Mouse (Mus musculus) intestine, embryonic 14.5 days (tissue): Measurements from ENCODE around the gene Tgif1. TPM values are rescaled to one million over a fixed set of nuclear protein-coding genes. Genes with fewer than 3 reads are reported as not detected.
A peak's percentile ranks its signal among the peaks of the same experiment; 100 is the strongest.
"Not testable (repeated sequence)": the region's sequence is repeated elsewhere in the genome, so short reads cannot be mapped to it uniquely, and the experiment has no call there.

ENCODE experiments used
- ATAC-seq: fragments of 200-750 bp; cut with Nextera tagmentation; replicated peaks from 2 replicates; pipeline ENCODE4 v1.8.0; 2017; ENCODE audit warnings: low read depth, moderate number of reproducible peaks, moderate TSS enrichment, moderate library complexity; ENCODE audit not compliant: low FRiP score, low TSS enrichment
- DNase-seq: peaks from one replicate; pipeline ENCODE4 v3.0.0-alpha.2; 2018; ENCODE audit warnings: low spot score
- H3K27ac ChIP-seq: fragments of 300-500 bp; sonication (generic); 2 replicates; pipeline ENCODE4 v1.5.1; 2014; ENCODE audit warnings: low read depth, mild to moderate bottlenecking, control low read depth
- H3K27me3 ChIP-seq: fragments of 300-500 bp; sonication (generic); replicated peaks from 2 replicates; pipeline ENCODE4 v1.6.1; 2014; ENCODE audit warnings: low read length, control low read depth; ENCODE audit not compliant: control insufficient read depth, insufficient read depth
- H3K36me3 ChIP-seq: fragments of 300-500 bp; sonication (generic); 2 replicates; pipeline ENCODE4 v1.6.1; 2014; ENCODE audit warnings: low read length, control low read depth; ENCODE audit not compliant: control insufficient read depth, insufficient read depth
- H3K4me1 ChIP-seq: fragments of 300-500 bp; sonication (generic); replicated peaks from 2 replicates; pipeline ENCODE4 v1.6.1; 2014; ENCODE audit warnings: low read length, control low read depth, mixed read lengths; ENCODE audit not compliant: control insufficient read depth, insufficient read depth
- H3K4me2 ChIP-seq: fragments of 300-500 bp; sonication (generic); 2 replicates; pipeline ENCODE4 v1.6.1; 2014; ENCODE audit warnings: low read length
- H3K4me3 ChIP-seq: fragments of 300-500 bp; sonication (generic); 2 replicates; pipeline ENCODE4 v1.5.1; 2014; ENCODE audit warnings: low read depth, low read length, control low read depth, mixed read lengths
- H3K9ac ChIP-seq: fragments of 300-500 bp; sonication (generic); 2 replicates; pipeline ENCODE4 v1.6.1; 2014; ENCODE audit warnings: mild to moderate bottlenecking, low read length
- H3K9me3 ChIP-seq: fragments of 300-500 bp; sonication (generic); 2 replicates; pipeline ENCODE4 v1.6.1; 2016; ENCODE audit warnings: low read length, control low read depth; ENCODE audit not compliant: control insufficient read depth
- WGBS: fragments of 180-500 bp; shearing (Covaris S2); extraction: QIAGEN DNeasy Blood & Tissue Kit; methylation state at CpG from one replicate; pipeline ENCODE4 v1.1.7; 2014; 5-methylcytosine and 5-hydroxymethylcytosine counted together
- polyA plus RNA-seq: library from polyadenylated mRNA; unstranded; fragments of >200 nt; fragmentation: Nextera tagmentation; extraction: Ambion mirVana; gene quantifications from 2 replicates; pipeline ENCODE4 v1.2.1, GENCODE M21; 2014

The Tgif1 gene
- polyA plus RNA-seq, 1 experiment from 2014 or later = 56.1 TPM

GRCm38 (mm10) chr17:70844971-70845370 is 8.4 kb downstream of the Tgif1 start:
- H3K4me2 ChIP-seq = peak overlapping the region; percentile 28

GRCm38 (mm10) chr17:70843252-70843651 is 10.1 kb downstream of the Tgif1 start:
- Histone ChIP-seq H3K36me3 (peaks cover 55% of the 10 kb centered on the region), H3K9me3 (no peaks in the 10 kb centered on the region), H3K4me3 (no peak overlapping the region), H3K27ac (peak overlapping the region; percentile 43), H3K4me1 (peaks cover 31% of the 10 kb centered on the region), H3K4me2 (no peak overlapping the region), H3K9ac (no peak overlapping the region), H3K27me3 (no peaks in the 10 kb centered on the region)
- ATAC-seq (no peak), DNase-seq (no peak)
- 63% methylated on average over 4 of the region's 4 CpGs for WGBS

More at GRCm38 (mm10) chr17:70844971-70845370, 8.4 kb downstream of the Tgif1 start:
- ATAC-seq (no peak; the same call in 1 of the 2 replicates), DNase-seq (no peak)
- Histone ChIP-seq H3K27me3 (no peaks in the 10 kb centered on the region), H3K9me3 (no peaks in the 10 kb centered on the region), H3K9ac (no peak overlapping the region), H3K4me1 (peaks cover 31% of the 10 kb centered on the region), H3K4me3 (no peak overlapping the region), H3K36me3 (peaks cover 44% of the 10 kb centered on the region), H3K27ac (peak overlapping the region; percentile 64)
- WGBS = 71% methylated on average over 10 of the region's 10 CpGs

DNA sequence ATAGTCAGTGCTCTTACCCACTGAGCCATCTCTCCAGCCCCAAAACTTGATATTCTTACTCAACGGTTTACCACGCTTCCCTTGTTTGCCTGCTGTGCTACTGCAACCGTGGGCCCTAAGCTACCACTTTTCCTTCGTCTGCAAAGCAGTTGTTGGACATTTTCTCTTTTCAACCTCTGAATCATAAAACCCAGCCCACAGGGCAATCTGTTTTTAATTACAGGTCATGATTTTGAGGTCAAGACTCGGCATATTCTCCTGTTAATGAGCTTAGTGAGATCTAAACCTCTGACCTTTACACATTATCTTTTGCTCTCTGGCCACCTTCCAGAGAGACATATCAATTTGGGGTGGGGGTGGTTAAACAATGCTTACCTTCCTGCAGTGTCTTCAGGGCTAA is 14.8 kb downstream of the Tgif1 start:
- no peak overlapping the region for H3K9ac ChIP-seq
- H3K27ac ChIP-seq = no peak overlapping the region
- no peaks in the 10 kb centered on the region; the same call in 1 of the 2 replicates for H3K27me3 ChIP-seq
- peaks cover 8% of the 10 kb centered on the region for H3K4me1 ChIP-seq
- H3K9me3 ChIP-seq = no peaks in the 10 kb centered on the region
- WGBS = 64% methylated on average over 5 of the region's 5 CpGs
- DNase-seq (no peak), ATAC-seq (no peak)
- no peak overlapping the region for H3K4me2 ChIP-seq
- H3K4me3 ChIP-seq = no peak overlapping the region
- H3K36me3 ChIP-seq = peaks cover 31% of the 10 kb centered on the region

DNA sequence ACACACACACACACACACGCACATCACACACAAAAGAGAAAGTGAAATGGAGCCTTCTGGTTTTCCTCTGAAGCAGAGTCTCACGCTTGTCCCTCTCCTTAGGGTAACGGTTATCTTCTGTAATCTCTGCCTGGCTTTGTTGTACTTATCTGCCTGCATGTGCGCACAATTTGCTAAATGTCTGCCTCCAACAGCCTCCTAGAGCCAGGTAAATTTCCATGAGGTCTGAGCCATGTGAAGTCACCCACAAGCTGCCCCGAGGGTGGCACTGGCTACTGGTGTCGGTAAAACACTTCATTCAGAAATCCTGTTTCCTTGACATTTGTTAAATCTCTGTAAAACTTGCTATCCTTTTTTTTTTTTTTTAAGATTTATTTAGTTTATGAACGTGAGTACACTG is 15.3 kb downstream of the Tgif1 start:
- DNase-seq (no peak), ATAC-seq (no peak)
- H3K27ac ChIP-seq = no peak overlapping the region
- H3K4me2 ChIP-seq = no peak overlapping the region
- 72% methylated on average over 7 of the region's 7 CpGs for WGBS
- no peaks in the 10 kb centered on the region for H3K9me3 ChIP-seq
- H3K36me3 ChIP-seq = peaks cover 25% of the 10 kb centered on the region
- H3K4me3 ChIP-seq = no peak overlapping the region
- no peak overlapping the region for H3K9ac ChIP-seq
- peaks cover 7% of the 10 kb centered on the region for H3K4me1 ChIP-seq
- no peaks in the 10 kb centered on the region; the same call in 1 of the 2 replicates for H3K27me3 ChIP-seq

- not testable (repeated sequence) for ATAC-seq, H3K4me1 ChIP-seq, H3K4me3 ChIP-seq, H3K9ac ChIP-seq, H3K9me3 ChIP-seq, H3K4me2 ChIP-seq, H3K27me3 ChIP-seq, H3K27ac ChIP-seq, DNase-seq
- peaks cover 21% of the 10 kb centered on the region for H3K36me3 ChIP-seq
- 94% methylated on average over 6 of the region's 6 CpGs for WGBS
Measured at GRCm38 (mm10) chr17:70837474-70837873, 15.9 kb downstream of the Tgif1 start.

DNA sequence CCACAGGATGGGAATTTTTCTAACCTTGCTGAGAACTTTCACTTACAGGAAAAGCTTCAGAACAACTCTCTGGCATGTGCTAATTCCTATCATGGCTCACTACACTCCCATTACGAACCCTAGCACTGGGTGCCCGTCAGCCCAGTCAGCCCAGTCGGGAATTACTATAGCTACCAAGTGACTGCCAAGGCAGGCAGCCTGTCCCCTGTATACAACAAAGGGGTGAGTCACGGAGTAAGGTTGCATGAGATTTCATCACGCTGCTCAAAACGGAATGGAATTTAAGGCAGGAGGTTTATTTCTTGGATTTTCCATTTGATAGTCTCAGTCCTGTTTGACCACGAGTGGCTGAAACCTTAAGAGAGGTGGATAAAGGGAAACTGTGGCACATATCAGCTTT is 16.5 kb downstream of the Tgif1 start:
- ATAC-seq = no peak

GRCm38 (mm10) chr17:70835071-70835790 is 18.1 kb downstream of the Tgif1 start:
- Histone ChIP-seq H3K36me3 (peaks cover 14% of the 10 kb centered on the region), H3K9ac (peak overlapping the region; percentile 27; the same call in 1 of the 2 replicates), H3K27me3 (no peaks in the 10 kb centered on the region; the same call in 1 of the 2 replicates), H3K4me2 (peak overlapping the region; percentile 71), H3K27ac (peak overlapping the region; percentile 62), H3K4me1 (peaks cover 7% of the 10 kb centered on the region), H3K4me3 (peak overlapping the region; percentile 33), H3K9me3 (no peaks in the 10 kb centered on the region)
- 7% methylated on average over 10 of the region's 10 CpGs for WGBS
- ATAC-seq (peak; percentile 38; the same call in 1 of the 2 replicates), DNase-seq (no peak)

More for the DNA sequence above, 16.5 kb downstream of the Tgif1 start:
- DNase-seq = no peak
- Histone ChIP-seq H3K4me3 (no peak overlapping the region), H3K9ac (no peak overlapping the region), H3K27ac (no peak overlapping the region), H3K27me3 (no peaks in the 10 kb centered on the region; the same call in 1 of the 2 replicates), H3K4me2 (no peak overlapping the region), H3K4me1 (peaks cover 7% of the 10 kb centered on the region), H3K9me3 (no peaks in the 10 kb centered on the region), H3K36me3 (peaks cover 17% of the 10 kb centered on the region)
- 62% methylated on average over 7 of the region's 7 CpGs for WGBS

DNA sequence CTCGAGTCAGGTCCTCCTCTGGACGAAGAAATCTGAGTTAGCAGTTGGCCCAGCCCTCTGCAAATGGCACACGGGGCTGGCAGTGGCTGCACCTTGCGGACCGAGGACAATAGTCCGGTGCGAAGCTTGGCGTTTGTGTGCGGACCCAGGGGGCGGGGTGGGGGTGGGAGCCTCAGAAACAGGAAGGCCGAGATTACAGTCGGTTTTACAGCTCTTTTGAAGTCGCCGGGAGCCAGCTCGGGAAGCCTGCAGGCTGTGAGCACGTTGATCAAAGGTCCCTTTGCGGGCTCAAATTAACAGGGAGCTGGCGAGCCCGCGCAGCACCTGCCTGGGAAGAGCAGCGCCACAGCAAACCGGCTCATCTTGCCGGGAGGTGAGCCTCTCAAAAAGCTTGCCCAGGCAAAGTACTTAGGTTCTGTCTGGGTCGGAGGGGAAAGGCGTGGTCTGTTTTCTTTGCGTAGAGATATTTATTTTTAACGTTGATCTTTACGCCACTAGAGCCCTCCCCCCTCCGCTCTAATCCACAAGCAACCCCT is 18.8 kb downstream of the Tgif1 start:
- Histone ChIP-seq H3K4me3 (peak overlapping the region; percentile 33), H3K27ac (peak overlapping the region; percentile 62), H3K4me1 (peaks cover 7% of the 10 kb centered on the region), H3K36me3 (0 out of 2 replicates have a peak, but pooled peaks cover 6% of the 10 kb centered on the region), H3K9ac (peak overlapping the region; percentile 27; the same call in 1 of the 2 replicates), H3K9me3 (no peaks in the 10 kb centered on the region), H3K27me3 (no peaks in the 10 kb centered on the region; the same call in 1 of the 2 replicates), H3K4me2 (peak overlapping the region; percentile 71)
- ATAC-seq (peak; percentile 77), DNase-seq (peak; percentile 80)
- WGBS = 3% methylated on average over 29 of the region's 29 CpGs
